Mouse (Mus musculus): Measurements from ENCODE around the gene Fancf. TPM values are rescaled to one million over a fixed set of nuclear protein-coding genes. Genes with fewer than 3 reads are reported as not detected.

Gene Fancf
- polyA plus RNA-seq, 2 experiments, result 6.8 to 7.2 TPM

GRCm38 (mm10) chr7:51819891-51820290, 42.2 kb downstream of the Fancf start:
- Histone ChIP-seq H3K9ac (replicated peaks) (no peak overlapping the region), H3K4me1 (replicated peaks; ENCODE audit: control insufficient read depth in 2 of 2, insufficient read depth in 2 of 2, low read length in 1 of 2) (no peaks in the 10 kb centered on the region), H3K4me3 (ENCODE audit: insufficient read depth in 1 of 2, low read depth in 2 of 2, low read length in 2 of 2) (no peak overlapping the region), H3K36me3 (replicated peaks; ENCODE audit: control insufficient read depth, insufficient read depth, low read depth) (no peaks in the 10 kb centered on the region), H3K27ac (no peak overlapping the region), H3K27me3 (ENCODE audit: control insufficient read depth, insufficient read depth, low read length) (no peaks in the 10 kb centered on the region), H3K9me3 (ENCODE audit: control insufficient read depth, low read length) (no peaks in the 10 kb centered on the region), H3K4me2 (ENCODE audit: low read depth) (no peak overlapping the region)
- ATAC-seq (ENCODE audit: insufficient read depth) (no peak), DNase-seq (ENCODE audit: low read depth in 3 of 3, low spot score in 3 of 3) (no peak)
- 21% methylated on average over 1 of the region's 1 CpGs for WGBS (ENCODE audit: insufficient replicate concordance)
- TF ChIP-seq CTCF (IDR thresholded peaks at IDR 0.05; ENCODE audit: low read depth), result no peak
- TF ChIP-seq EP300 (IDR thresholded peaks at IDR 0.05; ENCODE audit: low read depth), result no peak

GRCm38 (mm10) chr7:51818251-51818974, 43.7 kb downstream of the Fancf start:
- DNase-seq (ENCODE audit: low read depth in 3 of 3, low spot score in 3 of 3) (no peak), ATAC-seq (ENCODE audit: insufficient read depth) (no peak)
- Histone ChIP-seq H3K27ac (no peak overlapping the region), H3K36me3 (replicated peaks; ENCODE audit: control insufficient read depth, insufficient read depth, low read depth) (no peaks in the 10 kb centered on the region), H3K9ac (replicated peaks) (no peak overlapping the region), H3K4me3 (ENCODE audit: insufficient read depth in 1 of 2, low read depth in 2 of 2, low read length in 2 of 2) (no peak overlapping the region), H3K27me3 (ENCODE audit: control insufficient read depth, insufficient read depth, low read length) (no peaks in the 10 kb centered on the region), H3K9me3 (ENCODE audit: control insufficient read depth, low read length) (no peaks in the 10 kb centered on the region), H3K4me2 (ENCODE audit: low read depth) (no peak overlapping the region), H3K4me1 (replicated peaks; ENCODE audit: control insufficient read depth in 2 of 2, insufficient read depth in 2 of 2, low read length in 1 of 2) (no peaks in the 10 kb centered on the region)
- 41% methylated on average over 3 of the region's 3 CpGs for WGBS (ENCODE audit: insufficient replicate concordance)
- TF ChIP-seq EP300 (IDR thresholded peaks at IDR 0.05; ENCODE audit: low read depth), result no peak
- no peak for TF ChIP-seq CTCF (IDR thresholded peaks at IDR 0.05; ENCODE audit: low read depth)

DNA sequence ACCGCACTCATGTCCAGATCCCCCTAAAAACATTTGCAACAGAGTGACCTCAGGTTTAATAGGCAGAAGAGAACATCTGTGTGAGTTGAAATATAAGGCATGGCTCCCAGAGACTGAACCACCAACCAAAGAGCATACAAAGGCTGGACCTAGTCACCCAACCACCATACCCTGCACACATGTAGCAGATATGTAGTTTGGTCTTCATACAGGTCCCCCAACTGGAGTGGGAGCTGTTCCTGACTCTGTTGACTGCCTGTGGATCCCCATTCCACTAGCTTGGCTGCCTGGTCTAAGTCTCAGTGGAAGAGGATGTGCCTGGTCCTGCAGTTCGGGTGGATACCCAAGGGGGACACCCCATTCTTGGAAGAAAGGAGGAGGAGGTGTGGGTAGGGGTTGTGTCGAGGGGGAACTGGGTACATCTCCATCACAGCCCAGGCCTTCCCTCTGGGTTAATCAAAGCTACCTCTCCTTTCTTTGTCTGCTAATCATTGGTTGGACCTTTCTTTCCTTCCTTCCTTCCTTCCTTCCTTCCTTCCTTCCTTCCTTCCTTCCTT, 45.7 kb downstream of the Fancf start:
- Histone ChIP-seq H3K9ac (replicated peaks) (no peak overlapping the region), H3K9me3 (ENCODE audit: control insufficient read depth, low read length) (no peaks in the 10 kb centered on the region), H3K36me3 (replicated peaks; ENCODE audit: control insufficient read depth, insufficient read depth, low read depth) (no peaks in the 10 kb centered on the region), H3K4me2 (ENCODE audit: low read depth) (no peak overlapping the region), H3K4me1 (replicated peaks; ENCODE audit: control insufficient read depth in 2 of 2, insufficient read depth in 2 of 2, low read length in 1 of 2) (no peaks in the 10 kb centered on the region), H3K27me3 (ENCODE audit: control insufficient read depth, insufficient read depth, low read length) (no peaks in the 10 kb centered on the region), H3K27ac (no peak overlapping the region), H3K4me3 (ENCODE audit: insufficient read depth in 1 of 2, low read depth in 2 of 2, low read length in 2 of 2) (no peak overlapping the region)
- 29% methylated on average over 3 of the region's 3 CpGs for WGBS (ENCODE audit: insufficient replicate concordance)
- no peak for DNase-seq (ENCODE audit: low read depth in 3 of 3, low spot score in 3 of 3)
- TF ChIP-seq CTCF (IDR thresholded peaks at IDR 0.05; ENCODE audit: low read depth) (no peak), EP300 (IDR thresholded peaks at IDR 0.05; ENCODE audit: low read depth) (no peak)
- ATAC-seq (ENCODE audit: insufficient read depth), result no peak

- Histone ChIP-seq H3K27me3 (ENCODE audit: control insufficient read depth, insufficient read depth, low read length) (no peaks in the 10 kb centered on the region), H3K4me3 (ENCODE audit: insufficient read depth in 1 of 2, low read depth in 2 of 2, low read length in 2 of 2) (no peak overlapping the region), H3K27ac (no peak overlapping the region), H3K9ac (replicated peaks) (no peak overlapping the region), H3K36me3 (replicated peaks; ENCODE audit: control insufficient read depth, insufficient read depth, low read depth) (no peaks in the 10 kb centered on the region), H3K4me2 (ENCODE audit: low read depth) (no peak overlapping the region), H3K4me1 (replicated peaks; ENCODE audit: control insufficient read depth in 2 of 2, insufficient read depth in 2 of 2, low read length in 1 of 2) (no peaks in the 10 kb centered on the region), H3K9me3 (ENCODE audit: control insufficient read depth, low read length) (no peaks in the 10 kb centered on the region)
- DNase-seq (ENCODE audit: low read depth in 3 of 3, low spot score in 3 of 3) (no peak), ATAC-seq (ENCODE audit: insufficient read depth) (no peak)
- no peak for TF ChIP-seq CTCF (IDR thresholded peaks at IDR 0.05; ENCODE audit: low read depth)
- no peak for TF ChIP-seq EP300 (IDR thresholded peaks at IDR 0.05; ENCODE audit: low read depth)
- 33% methylated on average over 4 of the region's 4 CpGs for WGBS (ENCODE audit: insufficient replicate concordance)
These were observed 46.4 kb downstream of the Fancf start for GRCm38 (mm10) chr7:51815473-51816282.

Other genes with a start within 250 kb of the Fancf start
- 0.11 TPM in 1 of 2 replicates, not detected in the other for gene Slc17a6, start 240.3 kb downstream of the Fancf start, polyA plus RNA-seq (2012; rRNA removed)
- gene Slc17a6, start 240.3 kb downstream of the Fancf start, polyA plus RNA-seq (2014; fragmentation: Nextera tagmentation; extraction: Ambion mirVana), result not detected in 2 replicates
- gene Gas2, start 252 bp downstream of the Fancf start, polyA plus RNA-seq (2012; rRNA removed), result 1.6 and 2.8 TPM in 2 replicates
- gene Gas2, start 252 bp downstream of the Fancf start, polyA plus RNA-seq (2014; fragmentation: Nextera tagmentation; extraction: Ambion mirVana), result 4.9 and 6.1 TPM in 2 replicates
- 7.8 and 12.4 TPM in 2 replicates for gene Svip, start 143.8 kb upstream of the Fancf start, polyA plus RNA-seq (2012; rRNA removed)
- gene Svip, start 143.8 kb upstream of the Fancf start, polyA plus RNA-seq (2014; fragmentation: Nextera tagmentation; extraction: Ambion mirVana), result 23.6 and 27.6 TPM in 2 replicates
- not detected in 2 replicates for gene 1700015G11Rik, start 153.5 kb upstream of the Fancf start, polyA plus RNA-seq (2012; rRNA removed)
- gene 1700015G11Rik, start 153.5 kb upstream of the Fancf start, polyA plus RNA-seq (2014; fragmentation: Nextera tagmentation; extraction: Ambion mirVana), result not detected in 2 replicates

Data from liver, embryonic 14.5 days (tissue).